Mouse (Mus musculus) cerebellum, adult 2 months (tissue): Measurements from ENCODE around the gene Shroom1.

Source experiments
- CTCF ChIP-seq: fragments of 200-500 bp; IDR thresholded peaks from 2 replicates; pipeline ENCODE4 v1.5.1; 2011; ENCODE audit warnings: low read depth, mild to moderate bottlenecking, control low read depth, low read length, moderate library complexity, borderline replicate concordance; ENCODE audit not compliant: insufficient read depth
- POLR2A ChIP-seq: fragments of 200-500 bp; IDR thresholded peaks from 2 replicates; pipeline ENCODE4 v1.6.1; 2011; ENCODE audit warnings: low read length, control low read depth, borderline replicate concordance; ENCODE audit not compliant: insufficient read depth

- TF ChIP-seq CTCF (peak; percentile 33; the same call in 1 of the 2 replicates), POLR2A (no peak)
Observed at GRCm38 (mm10) chr11:53502039-53502765, 45.2 kb downstream of the Shroom1 start.
